1 mouse cellular context compared by ENCODE assay signal in the genomic region with DNA sequence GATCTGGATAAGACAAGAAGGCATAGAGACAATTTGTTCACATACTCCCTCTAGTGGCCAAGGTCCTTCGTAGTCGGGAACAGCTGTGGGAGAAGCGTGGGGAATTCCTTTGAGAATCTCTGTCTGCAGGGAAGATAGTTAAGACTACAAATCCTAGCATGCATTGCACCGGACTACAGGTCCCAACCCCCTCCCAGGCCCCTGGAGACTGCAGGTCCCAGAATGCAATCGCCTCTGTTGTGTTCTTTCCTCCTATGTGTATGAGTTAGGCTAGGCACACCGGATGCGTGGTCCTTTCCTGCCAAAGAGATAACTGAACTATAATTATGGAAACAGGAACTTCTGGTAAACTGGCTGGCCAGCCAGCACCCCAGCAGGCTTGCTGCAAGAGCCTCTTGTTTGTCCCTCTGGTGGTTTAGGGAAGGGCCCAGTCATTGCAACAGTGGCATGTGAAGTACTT.
TF ChIP-seq lines count a peak whose summit lies in the region.

No protein-coding gene starts in this region.

TF ChIP-seq in CH12.LX, 34 proteins besides CTCF, POLR2A, EP300 and RAD21:
- peak; percentile 81; the same call in 1 of the 2 replicates for TF ChIP-seq KAT2A (IDR thresholded peaks at IDR 0.05; ENCODE audit: insufficient replicate concordance, low read length)
- peak; percentile 60 for TF ChIP-seq SMC3 (IDR thresholded peaks at IDR 0.05; ENCODE audit: low read depth, low read length)
- TF ChIP-seq ELF1 (IDR thresholded peaks at IDR 0.05; ENCODE audit: low read depth, low read length): 0 out of 2 replicates have a peak, but pooled peaks have one; percentile 38
- TF ChIP-seq CHD2 (IDR thresholded peaks at IDR 0.05; ENCODE audit: low read length): peak; percentile 32; the same call in 1 of the 2 replicates
- no peak for TF ChIP-seq JUN (IDR thresholded peaks at IDR 0.05; ENCODE audit: insufficient read depth, low read depth, low read length)
- TF ChIP-seq GABPA (IDR thresholded peaks at IDR 0.05; ENCODE audit: insufficient replicate concordance, low read depth, low read length): no peak; the same call in 1 of the 2 replicates
- TF ChIP-seq TCF12 (IDR thresholded peaks at IDR 0.05; ENCODE audit: low read depth, low read length): peak; percentile 12; the same call in 1 of the 2 replicates
- TF ChIP-seq HCFC1 (IDR thresholded peaks at IDR 0.05; ENCODE audit: low read depth, low read length): peak; percentile 94
